Mouse (Mus musculus) megakaryocyte, adult 5-6 weeks (primary cell): ENCODE data around the gene Hmg20b. TPM values are rescaled to one million over a fixed set of nuclear protein-coding genes. Genes with fewer than 3 reads are reported as not detected.

Source experiments
- ATAC-seq: 2 replicates; pipeline ENCODE4 v1.8.0; 2016; ENCODE audit warnings: mild to moderate bottlenecking, inconsistent platforms; ENCODE audit not compliant: poor library complexity, severe bottlenecking
- total RNA-seq, 2 experiments: library from RNA; stranded (forward) in 1 of 2; stranded (reverse) in 1 of 2; fragments of 153-499, 151-499 nt in 1 of 2; fragments of 221-1000, 200-1000 nt in 1 of 2; gene quantifications; 2 replicates each; pipeline versions ENCODE4 v1.2.3 to v1.2.4; 2015 to 2017

Gene Hmg20b
- total RNA-seq, 2 experiments from 2014 or later = 24.5 to 33.0 TPM

- ATAC-seq = peak; percentile 67
Measured at GRCm38 (mm10) chr10:81356352-81356990, 6.2 kb upstream of the Hmg20b start.

DNA sequence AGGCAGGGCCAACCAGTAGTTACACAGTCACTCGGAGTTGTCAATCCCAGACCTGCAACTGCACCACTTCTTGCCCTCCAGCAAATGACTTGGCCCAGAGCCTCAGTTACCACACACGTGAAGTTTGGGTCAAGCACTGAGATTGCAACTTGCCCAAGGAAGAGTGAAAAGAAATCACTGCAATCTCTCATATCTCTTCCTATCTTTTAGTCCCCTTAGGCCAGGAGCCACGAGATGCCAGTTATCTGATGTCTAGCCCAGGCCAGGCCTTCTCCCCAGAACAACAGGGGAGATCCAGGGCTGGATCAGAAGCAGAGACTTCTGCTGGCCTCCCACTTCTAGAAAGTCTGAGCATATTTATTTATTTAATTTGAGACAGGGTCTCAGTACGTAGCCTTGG is 5.3 kb upstream of the Hmg20b start:
- no peak for ATAC-seq

- ATAC-seq = no peak
Measured at GRCm38 (mm10) chr10:81354738-81355477, 4.6 kb upstream of the Hmg20b start.

GRCm38 (mm10) chr10:81351678-81352291 is 1.5 kb upstream of the Hmg20b start:
- peak; percentile 25 for ATAC-seq

GRCm38 (mm10) chr10:81349961-81350350 is 324 bp downstream of the Hmg20b start:
- ATAC-seq = no peak

GRCm38 (mm10) chr10:81349146-81349545 is 1.1 kb downstream of the Hmg20b start:
- ATAC-seq = peak; percentile 20; the same call in 1 of the 2 replicates

DNA sequence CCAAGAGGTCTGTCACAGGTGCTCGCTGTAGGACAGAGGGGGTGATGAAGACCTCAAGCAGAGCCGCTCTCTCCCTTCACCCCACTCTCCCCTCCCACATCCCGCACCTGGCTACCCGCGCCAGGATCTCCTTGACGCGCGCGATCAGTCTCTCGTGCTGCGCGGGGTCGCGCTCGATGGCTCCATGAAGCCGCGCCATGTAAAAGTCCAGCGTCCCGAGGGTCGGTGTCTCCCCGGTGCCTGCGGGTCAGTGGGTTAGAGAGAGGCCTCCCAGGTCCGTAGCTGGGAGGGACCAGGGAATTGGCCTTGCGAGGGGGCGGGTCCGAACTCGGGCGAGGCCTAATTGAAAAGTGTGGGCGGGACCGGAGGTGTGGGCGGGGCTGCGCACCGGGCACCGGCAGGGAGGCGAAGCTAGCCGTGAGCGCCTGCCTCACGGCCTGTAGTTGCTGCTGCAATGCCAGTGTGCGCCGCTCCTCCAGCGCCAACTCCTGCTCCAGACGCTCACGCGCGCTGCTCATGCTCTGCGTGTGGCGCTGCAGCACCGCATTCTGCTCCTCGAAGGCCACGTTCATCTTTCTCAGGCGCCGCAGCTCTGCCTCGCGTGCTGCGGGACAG is 3.7 kb downstream of the Hmg20b start:
- peak; percentile 55 for ATAC-seq

- ATAC-seq = no peak
Measured at GRCm38 (mm10) chr10:81345162-81345534, 5.1 kb downstream of the Hmg20b start.

GRCm38 (mm10) chr10:81344421-81345161 is 5.7 kb downstream of the Hmg20b start:
- no peak for ATAC-seq

DNA sequence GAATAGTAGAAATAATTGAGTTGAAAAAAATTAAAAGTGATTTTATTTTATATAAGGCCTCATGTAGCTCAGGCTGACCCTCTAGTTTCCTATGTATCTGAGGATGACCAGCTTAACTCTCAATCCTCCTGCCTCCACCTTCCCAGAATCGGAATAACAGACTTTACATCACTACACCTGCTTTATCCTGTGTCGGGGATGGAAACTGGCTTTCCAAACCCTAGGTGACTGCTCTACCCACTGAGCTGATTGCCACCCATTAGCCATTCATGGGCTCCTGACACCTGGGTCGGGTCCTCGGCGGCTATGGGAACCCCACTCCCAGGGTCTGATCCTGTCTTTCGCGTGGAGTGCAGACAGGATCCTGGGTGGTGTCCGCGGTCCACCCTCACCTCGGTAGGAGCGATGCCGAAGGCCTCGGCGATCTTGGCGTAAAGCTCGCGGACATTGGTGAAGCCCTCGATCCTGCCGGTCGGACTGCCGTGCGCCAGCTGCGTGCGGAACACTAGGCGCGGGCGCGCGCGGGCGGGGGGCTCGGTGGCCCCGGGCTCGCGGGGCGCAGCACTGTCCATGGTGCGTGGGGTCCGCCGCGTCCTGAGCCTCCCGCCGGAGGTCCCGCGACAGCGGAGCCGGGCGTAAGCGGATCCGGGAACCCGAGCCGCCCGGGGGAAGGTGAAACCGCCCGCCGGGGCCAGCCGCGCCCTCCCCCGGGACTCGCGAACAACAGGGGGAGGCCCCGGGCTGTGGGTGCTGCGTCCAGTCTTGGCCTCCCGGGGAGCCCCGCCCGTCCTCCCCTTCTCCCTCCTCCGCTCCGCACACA is 7.4 kb downstream of the Hmg20b start, which contains the start of gene Gipc3:
Gipc3 (minus strand) TSS at position 581 of the 820 bp plus-strand sequence.
- no peak for ATAC-seq

DNA sequence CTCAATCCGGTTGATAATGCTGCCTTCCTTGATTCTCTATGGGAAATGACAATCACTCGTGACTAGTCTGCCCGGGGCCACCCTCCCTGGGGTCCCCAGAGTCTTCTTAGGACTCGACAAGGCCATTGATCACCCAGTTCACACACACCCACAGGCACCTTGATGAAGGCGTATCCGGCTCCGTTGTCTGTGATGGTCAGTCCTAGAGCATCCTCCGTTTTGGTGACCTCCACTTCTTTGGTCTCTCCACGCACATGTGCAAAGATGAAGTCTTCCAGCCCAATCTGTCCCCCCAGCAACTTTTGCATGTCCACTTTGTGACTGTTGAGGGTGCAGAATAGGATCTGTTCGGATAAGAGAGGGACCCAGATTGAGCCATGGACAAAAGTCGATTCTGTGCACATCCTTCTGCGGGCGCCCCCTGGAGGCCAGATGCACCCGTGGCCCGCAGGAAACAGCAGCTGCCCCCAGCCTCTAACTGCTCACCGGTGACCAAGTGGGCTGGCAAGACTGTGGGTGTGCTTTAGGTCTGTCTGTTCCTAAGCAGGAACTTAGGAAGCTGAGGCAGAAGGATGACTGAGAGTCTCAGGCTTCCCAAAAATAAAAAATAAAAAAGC is 8.8 kb downstream of the Hmg20b start:
- ATAC-seq = peak; percentile 76

- no peak for ATAC-seq
Measured at GRCm38 (mm10) chr10:81340551-81341332, 9.5 kb downstream of the Hmg20b start.

DNA sequence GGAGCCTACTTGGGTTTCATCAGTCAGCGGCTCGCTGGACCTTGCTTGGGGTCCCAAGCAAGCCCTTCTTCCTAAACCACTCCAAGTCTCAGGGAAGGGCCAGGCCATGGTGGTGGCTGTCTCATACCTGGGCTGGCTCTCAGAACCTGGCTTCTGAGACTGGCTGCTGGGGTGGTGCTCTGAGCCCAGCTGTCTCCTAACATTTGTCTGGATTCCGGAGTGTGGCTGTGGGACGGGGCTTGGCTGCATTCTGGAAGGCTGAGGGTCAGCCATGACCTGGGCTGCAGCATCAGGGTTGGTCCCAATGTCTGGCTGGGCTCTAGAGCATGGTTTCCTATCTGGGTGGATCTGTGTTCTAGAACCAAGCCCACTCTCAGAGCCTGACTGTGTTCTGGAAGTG is 13.7 kb downstream of the Hmg20b start:
- ATAC-seq = no peak

- ATAC-seq = no peak
Measured at GRCm38 (mm10) chr10:81335393-81336340, 14.6 kb downstream of the Hmg20b start.

- ATAC-seq = no peak
Measured at GRCm38 (mm10) chr10:81334324-81334723, 16.0 kb downstream of the Hmg20b start.

DNA sequence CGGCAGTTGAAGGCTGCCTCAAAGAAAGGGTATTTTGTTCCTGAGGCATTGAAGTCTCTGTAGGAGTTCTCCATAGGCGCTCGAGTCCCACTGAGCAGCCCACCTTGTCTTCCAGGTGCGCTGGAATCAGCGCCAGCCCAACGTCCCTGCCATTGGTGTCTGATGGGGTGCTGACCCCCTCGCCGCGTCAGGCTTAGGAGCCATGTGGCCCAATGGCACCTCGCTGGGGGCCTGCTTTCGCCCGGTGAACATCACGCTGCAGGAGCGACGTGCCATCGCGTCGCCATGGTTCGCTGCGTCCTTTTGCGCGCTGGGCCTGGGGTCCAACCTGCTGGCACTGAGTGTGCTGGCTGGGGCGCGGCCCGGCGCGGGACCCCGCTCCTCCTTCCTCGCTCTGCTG is 18.0 kb downstream of the Hmg20b start:
- ATAC-seq = no peak

GRCm38 (mm10) chr10:81330007-81330406 is 20.3 kb downstream of the Hmg20b start:
- no peak for ATAC-seq
